Mouse (Mus musculus) naive thymus-derived CD4-positive, alpha-beta T cell, adult 2 months (primary cell): Measurements from ENCODE around the gene Fkbp5.

Experiments
- DNase-seq: peaks from one replicate; pipeline ENCODE4 v3.0.0-alpha.2; 2011; ENCODE audit warnings: low read depth

Fkbp5 gene

DNA sequence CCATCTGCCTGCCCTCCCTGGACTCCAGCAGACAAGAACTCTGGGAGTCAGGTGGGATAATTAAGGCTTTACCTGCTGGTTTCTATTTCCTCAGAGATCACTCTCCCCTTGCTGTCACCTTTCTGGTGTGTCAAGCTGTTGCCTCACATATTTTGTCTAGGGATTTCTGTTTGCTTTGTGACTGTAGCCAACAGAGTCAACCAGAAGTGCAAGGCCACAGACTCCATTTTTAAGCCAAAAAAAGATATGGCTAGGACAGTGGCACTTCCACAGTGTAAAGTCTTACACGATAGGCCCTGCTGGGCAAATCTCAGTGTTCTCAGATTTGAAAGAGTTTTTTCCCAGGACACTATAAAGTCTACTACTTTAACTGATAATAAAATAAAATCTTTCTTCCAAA is 56.9 kb downstream of the Fkbp5 start:
- no peak for DNase-seq

- peak; percentile 77 for DNase-seq
These were observed 62.2 kb downstream of the Fkbp5 start for GRCm38 (mm10) chr17:28455098-28455497.

GRCm38 (mm10) chr17:28452889-28453288 is 64.4 kb downstream of the Fkbp5 start:
- no peak for DNase-seq

- no peak for DNase-seq
These were observed 65.4 kb downstream of the Fkbp5 start for GRCm38 (mm10) chr17:28451914-28452313.

DNA sequence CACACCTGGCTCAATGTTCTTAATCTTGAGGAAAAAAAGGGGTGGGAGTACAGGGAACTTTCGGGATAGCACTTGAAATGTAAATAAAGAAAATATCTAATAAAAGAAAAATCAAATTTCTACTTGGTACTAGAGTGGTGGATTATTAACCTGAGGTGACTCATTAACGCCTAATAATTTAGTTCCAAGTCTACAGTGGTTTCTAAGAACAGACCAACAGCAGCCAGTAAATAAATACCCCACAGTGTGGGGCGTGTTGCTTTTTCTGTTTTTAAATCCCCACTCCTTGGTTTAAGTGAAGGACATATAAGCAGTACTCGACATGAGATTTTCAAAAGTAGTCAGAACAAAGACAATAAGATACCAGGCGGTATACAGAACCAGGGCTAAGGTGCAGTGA is 65.8 kb downstream of the Fkbp5 start:
- DNase-seq: no peak

GRCm38 (mm10) chr17:28448225-28448624 is 69.1 kb downstream of the Fkbp5 start:
- DNase-seq: no peak

DNA sequence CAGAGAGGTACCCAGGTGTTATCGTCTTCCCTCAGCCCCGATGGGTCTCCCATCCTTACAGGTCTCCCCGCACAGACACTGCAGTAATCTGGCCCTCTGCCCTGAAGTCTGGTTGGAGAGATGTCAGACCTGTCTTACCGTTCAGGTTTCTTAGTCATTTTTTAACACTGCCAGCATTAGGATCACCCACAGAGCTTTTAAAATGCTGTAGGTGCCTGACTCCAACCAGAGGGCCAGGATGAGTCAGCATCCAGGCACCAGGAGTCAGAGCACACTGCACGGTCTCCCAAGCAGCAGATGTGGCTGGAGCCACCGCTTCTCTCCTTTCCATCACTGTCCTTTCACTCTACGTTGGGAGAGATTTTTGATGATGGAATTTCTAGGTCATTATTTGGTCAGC is 69.5 kb downstream of the Fkbp5 start:
- DNase-seq: no peak

DNA sequence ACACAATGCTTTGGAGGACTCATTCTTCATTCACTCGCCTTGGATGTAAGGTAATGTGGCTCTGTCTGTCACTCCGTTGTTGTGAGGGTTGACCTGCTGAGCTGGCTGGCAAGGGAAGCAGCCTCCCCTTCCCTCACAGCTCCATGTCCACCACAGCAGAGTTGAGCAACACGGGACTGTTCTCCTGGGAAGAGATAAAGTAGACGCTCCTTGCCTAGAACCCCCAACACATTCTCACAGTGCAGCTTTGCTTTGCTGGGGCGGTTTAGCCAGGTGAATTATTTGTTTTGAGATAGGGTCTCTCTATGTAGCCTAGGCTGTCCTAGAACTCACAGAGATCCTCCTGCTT is 70.5 kb downstream of the Fkbp5 start:
- DNase-seq: no peak

DNA sequence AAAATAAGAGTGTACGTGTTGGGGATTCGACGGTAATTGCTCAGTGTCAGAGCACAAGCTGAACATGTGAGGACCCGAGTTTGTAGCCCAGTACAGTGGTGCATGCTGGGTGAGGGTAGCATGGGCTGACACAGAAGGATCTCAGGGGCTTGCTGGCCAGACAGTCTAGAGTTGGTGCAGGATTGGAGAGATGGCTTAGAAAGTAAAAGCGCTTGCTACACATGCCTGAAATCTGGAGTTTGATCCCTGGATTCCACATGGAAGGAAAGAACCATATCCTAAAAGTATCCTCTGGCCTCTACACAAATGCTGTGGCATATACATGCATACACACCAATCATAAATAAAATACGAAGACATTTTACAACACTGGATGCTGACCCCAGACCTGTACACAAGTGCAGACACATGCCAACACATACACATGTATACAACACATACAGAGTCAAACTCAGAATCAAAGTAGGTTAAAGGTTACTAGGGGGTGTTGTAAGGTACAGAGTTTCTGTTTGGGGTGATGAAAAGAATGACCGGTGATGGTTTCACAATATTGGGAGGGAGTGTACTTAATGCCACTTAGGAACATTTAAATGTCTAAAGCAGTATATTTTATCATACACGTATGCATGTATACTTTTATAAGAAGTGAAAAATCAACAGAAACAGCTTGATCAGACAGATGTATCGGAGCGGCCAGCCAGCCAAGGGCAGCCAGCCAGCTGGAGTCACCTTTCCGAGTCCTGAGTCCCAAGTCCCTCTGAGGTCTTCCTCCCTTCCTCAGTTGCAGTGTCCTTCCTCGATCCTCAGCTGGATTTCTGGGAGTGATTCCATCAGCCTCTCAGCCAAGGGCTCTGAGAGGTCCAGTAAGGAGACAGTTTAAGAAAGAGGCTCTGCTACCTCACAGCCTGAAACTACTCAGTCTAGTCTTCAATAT is 71.2 kb downstream of the Fkbp5 start:
- no peak for DNase-seq

DNA sequence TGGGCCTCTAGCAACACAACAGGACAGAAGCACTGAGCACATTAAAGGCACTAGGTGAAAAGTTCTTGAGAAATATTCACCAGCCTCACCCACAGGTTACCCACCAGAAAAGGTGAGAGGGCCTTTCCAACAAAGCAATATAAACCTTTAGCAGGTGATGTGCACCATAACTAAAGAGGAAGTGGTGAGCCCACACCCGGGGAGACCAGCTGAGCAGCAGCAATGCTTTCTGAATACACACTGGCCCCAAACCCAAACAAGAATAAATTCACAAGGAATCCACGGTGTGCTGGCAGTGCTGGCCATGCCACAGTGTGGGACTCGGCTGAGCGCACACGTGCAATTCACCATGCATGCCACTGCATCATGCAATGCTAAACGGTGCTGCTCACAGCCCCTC is 74.7 kb downstream of the Fkbp5 start:
- peak; percentile 59 for DNase-seq

- no peak for DNase-seq
These were observed 78.8 kb downstream of the Fkbp5 start for GRCm38 (mm10) chr17:28438342-28439115.

GRCm38 (mm10) chr17:28437938-28438337 is 79.4 kb downstream of the Fkbp5 start:
- no peak for DNase-seq

DNA sequence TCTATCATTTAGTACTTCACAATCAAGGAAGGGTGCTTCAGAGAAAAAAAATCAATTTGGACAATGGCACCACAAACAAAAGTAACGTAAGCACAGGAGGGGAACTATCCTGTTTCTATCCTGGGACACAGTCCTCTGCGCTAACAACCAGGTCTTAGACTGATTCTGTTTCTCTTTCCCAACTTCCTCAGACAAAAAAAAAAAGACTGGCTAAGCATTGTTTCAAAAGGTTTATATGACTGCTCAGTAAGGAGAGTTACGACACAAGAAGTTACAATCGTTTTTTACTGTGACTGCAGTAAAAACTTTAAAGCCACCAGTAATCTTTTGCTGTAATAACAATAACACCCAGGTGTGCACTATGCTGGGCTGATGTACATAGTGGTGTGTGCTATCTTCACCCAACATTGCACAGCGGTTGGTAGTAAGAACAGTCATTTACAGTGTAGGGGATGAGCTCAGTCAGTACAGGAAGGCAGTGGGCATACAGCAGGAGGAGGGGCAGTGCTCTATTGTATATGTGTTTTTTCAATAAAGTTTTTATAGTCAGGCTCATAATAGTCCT is 82.3 kb downstream of the Fkbp5 start:
- no peak for DNase-seq

- DNase-seq: no peak
These were observed 84.3 kb downstream of the Fkbp5 start for GRCm38 (mm10) chr17:28433029-28433428.

DNA sequence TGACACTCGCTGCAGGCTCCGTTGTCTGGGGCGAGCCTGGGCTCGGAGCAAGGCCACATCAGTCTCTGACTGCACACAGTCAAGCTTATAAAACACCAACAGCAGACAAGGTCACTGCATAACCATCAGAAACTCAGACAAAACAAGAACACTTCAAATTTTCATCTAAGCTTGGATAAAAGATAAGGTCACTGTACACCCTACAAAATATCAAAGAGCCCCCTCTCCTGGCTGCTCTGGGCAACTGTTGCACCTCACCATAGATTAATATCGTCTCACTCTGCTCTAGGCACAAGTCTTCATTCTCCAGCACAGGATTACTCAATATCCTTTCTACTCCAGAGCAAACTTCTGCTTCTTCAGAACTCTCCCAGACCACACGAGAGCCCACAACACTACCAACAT is 85.4 kb downstream of the Fkbp5 start:
- peak; percentile 56 for DNase-seq

DNA sequence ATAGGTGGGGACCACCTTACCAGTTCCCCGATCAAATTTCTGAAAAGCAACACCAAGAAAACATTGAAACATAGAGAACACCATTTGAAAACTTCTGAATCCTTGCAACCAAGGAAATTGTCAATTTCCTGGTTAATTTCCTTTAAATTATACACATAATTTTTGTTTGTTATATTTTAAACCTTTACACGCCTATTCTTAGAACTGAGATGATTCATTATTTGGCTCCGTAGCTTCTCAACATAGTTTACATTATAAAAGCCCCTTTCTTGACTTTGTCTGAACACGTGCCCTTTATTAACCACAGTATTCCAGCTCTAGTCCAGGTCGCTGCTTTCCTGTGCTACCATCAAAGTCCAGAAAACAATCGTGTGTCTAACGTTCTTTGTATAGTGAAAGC is 86.3 kb downstream of the Fkbp5 start:
- DNase-seq: no peak

GRCm38 (mm10) chr17:28428474-28429258 is 88.7 kb downstream of the Fkbp5 start:
- no peak for DNase-seq

DNA sequence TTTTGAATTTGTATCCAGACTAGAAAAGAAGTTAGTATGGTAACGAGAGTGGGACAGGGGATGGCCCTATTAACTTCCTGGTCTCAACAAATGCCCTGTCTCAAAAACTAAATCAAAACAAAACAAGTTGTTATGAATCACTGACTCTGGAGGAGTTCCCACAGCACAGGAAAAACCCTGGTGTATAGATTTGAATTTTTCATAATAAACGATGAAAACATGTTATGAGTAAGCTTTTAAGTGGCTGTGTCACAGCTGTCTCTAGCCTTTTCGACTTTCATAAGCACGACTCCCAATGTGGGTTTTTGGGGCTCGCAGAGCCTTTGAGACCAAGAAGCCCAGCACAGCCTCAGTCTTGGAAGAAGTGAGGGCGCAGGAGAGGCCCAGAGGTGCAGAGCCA is 89.7 kb downstream of the Fkbp5 start:
- DNase-seq: no peak

DNA sequence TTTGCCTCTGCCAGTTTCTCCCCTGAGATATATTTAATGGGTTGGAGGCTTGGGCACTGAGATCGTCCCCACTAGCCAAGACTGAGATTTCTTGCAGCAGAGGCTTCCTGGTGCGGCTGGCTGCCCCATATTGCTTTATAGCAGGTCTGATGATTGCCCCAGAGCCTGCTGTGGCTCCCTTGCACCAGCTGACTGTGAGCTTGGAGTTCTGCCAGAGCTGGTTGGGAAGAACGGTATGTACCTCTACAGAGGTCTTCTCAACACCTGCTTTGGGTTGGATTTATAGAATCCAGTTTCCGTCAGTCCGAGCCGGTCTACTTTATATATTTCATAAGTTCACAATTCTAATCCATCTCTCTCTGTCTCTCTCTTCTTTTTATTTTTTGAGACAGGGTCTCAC is 93.0 kb downstream of the Fkbp5 start:
- DNase-seq: no peak

DNA sequence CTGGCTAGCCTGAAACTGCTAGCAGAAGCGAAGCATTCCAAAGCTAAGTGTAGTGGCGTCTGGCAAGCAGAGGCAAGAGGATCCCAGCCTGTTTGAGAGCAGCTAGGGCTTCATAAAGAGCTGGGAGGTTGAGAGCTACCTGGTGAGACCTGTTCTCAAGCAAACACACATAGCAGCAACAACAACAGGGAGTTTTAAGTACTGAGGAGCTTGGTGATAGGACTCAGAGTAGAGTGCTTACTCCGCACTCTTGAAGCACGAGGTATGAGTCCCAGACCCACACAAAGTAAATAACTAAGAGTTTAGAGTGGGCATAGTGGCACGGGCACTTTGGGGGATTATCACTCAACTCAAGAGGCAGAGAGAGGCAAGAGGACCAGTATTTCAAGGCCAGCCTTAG is 96.3 kb downstream of the Fkbp5 start:
- no peak for DNase-seq

- peak; percentile 25 for DNase-seq
These were observed 96.9 kb downstream of the Fkbp5 start for GRCm38 (mm10) chr17:28420229-28421051.
